Mouse (Mus musculus) kidney, postnatal 10 days (tissue): ENCODE measurements at regions not wholly inside any gene's neighbourhood (a gene's known extent, or its start where the extent isn't known, plus 50 kb on each side); places are given as distances from the start of the nearest gene placed in this dataset.
A peak's percentile ranks its signal among the peaks of the same experiment; 100 is the strongest.

Experiments
- DNase-seq: peaks from one replicate; pipeline ENCODE4 v3.0.0; 2021; ENCODE audit warnings: mixed read lengths

GRCm38 (mm10) chr10:42131798-42132197, 113.6 kb upstream of the Armc2 start:
- DNase-seq, result no peak

- DNase-seq, result no peak
Measured at GRCm38 (mm10) chr10:42131298-42131697, 113.1 kb upstream of the Armc2 start.

GRCm38 (mm10) chr10:42127865-42128419, 109.7 kb upstream of the Armc2 start:
- peak; percentile 33 for DNase-seq

- no peak for DNase-seq
Measured at GRCm38 (mm10) chr10:42126816-42127215, 108.6 kb upstream of the Armc2 start.

GRCm38 (mm10) chr10:42122768-42123635, 104.8 kb upstream of the Armc2 start:
- no peak for DNase-seq

GRCm38 (mm10) chr10:42121984-42122383, 103.7 kb upstream of the Armc2 start:
- no peak for DNase-seq

- DNase-seq, result no peak
Measured at GRCm38 (mm10) chr10:42119326-42119725, 101.1 kb upstream of the Armc2 start.

- DNase-seq, result no peak
Measured at GRCm38 (mm10) chr10:42118361-42119188, 100.3 kb upstream of the Armc2 start.

GRCm38 (mm10) chr10:42117523-42117922, 99.3 kb upstream of the Armc2 start:
- no peak for DNase-seq

GRCm38 (mm10) chr10:42115920-42116298, 97.7 kb upstream of the Armc2 start:
- no peak for DNase-seq

- peak; percentile 66 for DNase-seq
Measured at GRCm38 (mm10) chr10:42115224-42115919, 97.1 kb upstream of the Armc2 start.

GRCm38 (mm10) chr10:42110704-42111103, 92.5 kb upstream of the Armc2 start:
- no peak for DNase-seq

GRCm38 (mm10) chr10:42108294-42109014, 90.2 kb upstream of the Armc2 start:
- DNase-seq, result peak; percentile 41

- DNase-seq, result no peak
Measured at GRCm38 (mm10) chr10:42107437-42108293, 89.4 kb upstream of the Armc2 start.

GRCm38 (mm10) chr10:42106611-42107010, 88.4 kb upstream of the Armc2 start:
- no peak for DNase-seq

- no peak for DNase-seq
Measured at GRCm38 (mm10) chr10:42105083-42105482, 86.8 kb upstream of the Armc2 start.

- DNase-seq, result no peak
Measured at GRCm38 (mm10) chr10:42102320-42102719, 84.1 kb upstream of the Armc2 start.

GRCm38 (mm10) chr10:42101096-42101495, 82.9 kb upstream of the Armc2 start:
- DNase-seq, result no peak

GRCm38 (mm10) chr10:42096924-42097323, 78.7 kb upstream of the Armc2 start:
- no peak for DNase-seq

GRCm38 (mm10) chr10:42095986-42096385, 77.7 kb upstream of the Armc2 start:
- DNase-seq, result no peak
